ENCODE assay signal across 8 mouse cellular contexts in genomic region chr19:41847992-41848851, GRCm38 (mm10). TPM values are rescaled to one million over a fixed set of nuclear protein-coding genes. Genes with fewer than 3 reads are reported as not detected.
DNase-seq lines count a peak whose midpoint lies in the region; ATAC-seq and TF ChIP-seq lines count a peak whose summit lies in the region.

Gene Frat2, minus strand, starts transcription at chr19:41848132.

- ATAC-seq in embryonic facial prominence, embryonic 13.5 days (ENCODE audit: insufficient number of reproducible peaks, insufficient read depth, low FRiP score, low TSS enrichment, low read depth): peak; percentile 96
- peak; percentile 96 for ATAC-seq in limb, embryonic 14.5 days (ENCODE audit: low FRiP score, low read depth)
- ATAC-seq in midbrain, postnatal 0 days (ENCODE audit: low FRiP score): peak; percentile 93

- WGBS in embryonic facial prominence, embryonic 13.5 days: under 1% methylated on average over 71 of the region's 72 CpGs
- WGBS in limb, embryonic 14.5 days: under 1% methylated on average over 71 of the region's 72 CpGs
- WGBS in midbrain, postnatal 0 days: under 1% methylated on average over 66 of the region's 72 CpGs

- peaks cover 26% of the 10 kb centered on the region for H3K4me1 ChIP-seq in embryonic facial prominence, embryonic 13.5 days
- peaks cover 21% of the 10 kb centered on the region for H3K4me1 ChIP-seq in limb, embryonic 14.5 days (ENCODE audit: control insufficient read depth, insufficient read depth, low read length)
- no peaks in the 10 kb centered on the region for H3K4me1 ChIP-seq in midbrain, postnatal 0 days (ENCODE audit: insufficient read depth, low read length)

- no peaks in the 10 kb centered on the region for H3K9me3 ChIP-seq in embryonic facial prominence, embryonic 13.5 days
- H3K9me3 ChIP-seq in limb, embryonic 14.5 days (ENCODE audit: control insufficient read depth, low read length): no peaks in the 10 kb centered on the region
- H3K9me3 ChIP-seq in midbrain, postnatal 0 days (ENCODE audit: low read length): no peaks in the 10 kb centered on the region

- peak within 1 kb of the TSS; percentile 81 for H3K9ac ChIP-seq in embryonic facial prominence, embryonic 13.5 days
- H3K9ac ChIP-seq in limb, embryonic 14.5 days (ENCODE audit: low read depth, low read length, severe bottlenecking): peak within 1 kb of the TSS; percentile 59
- H3K9ac ChIP-seq in midbrain, postnatal 0 days (replicated peaks; ENCODE audit: low read length, poor library complexity, severe bottlenecking): peak within 1 kb of the TSS; percentile 66

- peaks cover 21% of the 10 kb centered on the region for H3K27me3 ChIP-seq in embryonic facial prominence, embryonic 13.5 days
- H3K27me3 ChIP-seq in limb, embryonic 14.5 days (ENCODE audit: control insufficient read depth, insufficient read depth, low read length): peaks cover 10% of the 10 kb centered on the region; the same call in 1 of the 2 replicates
- H3K27me3 ChIP-seq in midbrain, postnatal 0 days (ENCODE audit: insufficient read depth, low read length): no peaks in the 10 kb centered on the region

- peak; percentile 94 for DNase-seq in 3134 (ENCODE audit: extremely low read depth, insufficient read length, low spot score)
- DNase-seq in adrenal gland, postnatal 36 days: peak; percentile 90 to 93
- DNase-seq in heart, adult 8-10 months (ENCODE audit: low spot score): peak; percentile 88
- peak; percentile 86 for DNase-seq in kidney, adult 9 months
- peak; percentile 88 for DNase-seq in limb, embryonic 14.5 days (ENCODE audit: low spot score)
- DNase-seq in midbrain, postnatal 0 days (ENCODE audit: low spot score): peak; percentile 90
- DNase-seq in spleen, postnatal 14 days (ENCODE audit: low spot score in 2 of 2): peak; percentile 77 to 83

- no peak for TF ChIP-seq CTCF in midbrain, postnatal 0 days (IDR thresholded peaks at IDR 0.05)

- peak within 1 kb of the TSS; percentile 75 for H3K4me3 ChIP-seq in embryonic facial prominence, embryonic 13.5 days
- peak within 1 kb of the TSS; percentile 68 for H3K4me3 ChIP-seq in limb, embryonic 14.5 days (replicated peaks; ENCODE audit: low read length)
- peak within 1 kb of the TSS; percentile 67 for H3K4me3 ChIP-seq in midbrain, postnatal 0 days (ENCODE audit: low read depth, low read length)

- no peaks in the 10 kb centered on the region for H3K36me3 ChIP-seq in embryonic facial prominence, embryonic 13.5 days
- no peaks in the 10 kb centered on the region for H3K36me3 ChIP-seq in limb, embryonic 14.5 days (ENCODE audit: control insufficient read depth, insufficient read depth, low read length)
- no peaks in the 10 kb centered on the region for H3K36me3 ChIP-seq in midbrain, postnatal 0 days (ENCODE audit: insufficient read depth, low read length)

- peak; percentile 47; the same call in 1 of the 2 replicates for TF ChIP-seq POLR2A in limb, embryonic 14.5 days (IDR thresholded peaks at IDR 0.05; ENCODE audit: borderline replicate concordance, extremely low read depth, insufficient read depth, insufficient read length)

- peak within 1 kb of the TSS; percentile 85 for H3K27ac ChIP-seq in embryonic facial prominence, embryonic 13.5 days
- H3K27ac ChIP-seq in limb, embryonic 14.5 days (replicated peaks; ENCODE audit: low read depth, low read length): peak within 1 kb of the TSS; percentile 81
- H3K27ac ChIP-seq in midbrain, postnatal 0 days (ENCODE audit: low read depth, low read length): peak within 1 kb of the TSS; percentile 85

- peak within 1 kb of the TSS; percentile 98 for H3K4me2 ChIP-seq in embryonic facial prominence, embryonic 13.5 days
- peak within 1 kb of the TSS; percentile 91 for H3K4me2 ChIP-seq in limb, embryonic 14.5 days (replicated peaks; ENCODE audit: low read depth, low read length, severe bottlenecking)
- peak within 1 kb of the TSS; percentile 95 for H3K4me2 ChIP-seq in midbrain, postnatal 0 days (ENCODE audit: low read depth, low read length, poor library complexity, severe bottlenecking)

RNA-seq across cellular contexts. Expression of gene Frat2, which starts in this region (rescaled TPM):
- 1 to 10 TPM; 2.9 to 3.4 TPM for total RNA-seq in adrenal gland, postnatal 36 days (2021)
- 4.9 and 5.3 TPM in 2 replicates for polyA plus RNA-seq in embryonic facial prominence, embryonic 13.5 days (2015; fragmentation: Nextera tagmentation; extraction: Ambion mirVana)
- total RNA-seq in heart, adult 8-10 months (2022): 1 to 10 TPM; 2.2 to 4.6 (median 2.5) TPM
- polyA plus RNA-seq in limb, embryonic 14.5 days (2012; rRNA removed): 3.6 and 4.7 TPM in 2 replicates
- polyA plus RNA-seq in limb, embryonic 14.5 days (2014; fragmentation: Nextera tagmentation; extraction: Ambion mirVana): 1.9 and 3.2 TPM in 2 replicates
- 6.9 and 10.4 TPM in 2 replicates for total RNA-seq in midbrain, postnatal 0 days (2014; rRNA removed)
- polyA plus RNA-seq in midbrain, postnatal 0 days (2015; fragmentation: Nextera tagmentation; extraction: Ambion mirVana): 6.7 and 8.0 TPM in 2 replicates

Comparison
In these comparisons a context has a peak if more than half of its experiments do, and no peak if none do; other contexts are left out.
1. Peak in every context shown above with its lines: DNase-seq, ATAC-seq, H3K4me3 ChIP-seq and H3K27ac ChIP-seq.